Mouse (Mus musculus) layer of hippocampus, adult 9-11 months (tissue): ENCODE measurements around the gene Fads1.

ENCODE experiments used
- DNase-seq: peaks from one replicate; pipeline ENCODE4 v3.0.0; 2022

Gene Fads1

GRCm38 (mm10) chr19:10181225-10181624 is 1.5 kb upstream of the Fads1 start:
- peak; percentile 77 for DNase-seq

- no peak for DNase-seq
These were observed 546 bp upstream of the Fads1 start for GRCm38 (mm10) chr19:10182142-10182541.

- DNase-seq = peak; percentile 81
These were observed 753 bp downstream of the Fads1 start for GRCm38 (mm10) chr19:10183299-10183983.

- DNase-seq = no peak
These were observed 1.4 kb downstream of the Fads1 start for GRCm38 (mm10) chr19:10184096-10184495.

- no peak for DNase-seq
These were observed 3.2 kb downstream of the Fads1 start for GRCm38 (mm10) chr19:10185876-10186275.

- no peak for DNase-seq
These were observed 3.9 kb downstream of the Fads1 start for GRCm38 (mm10) chr19:10186569-10186968.

- peak; percentile 85 for DNase-seq
These were observed 5.7 kb downstream of the Fads1 start for GRCm38 (mm10) chr19:10188281-10188811.

- no peak for DNase-seq
These were observed 6.3 kb downstream of the Fads1 start for GRCm38 (mm10) chr19:10189022-10189421.

- DNase-seq = no peak
These were observed 7.3 kb downstream of the Fads1 start for GRCm38 (mm10) chr19:10189940-10190339.

- DNase-seq = peak; percentile 67
These were observed 8.1 kb downstream of the Fads1 start for GRCm38 (mm10) chr19:10190796-10191195.

GRCm38 (mm10) chr19:10191326-10191725 is 8.6 kb downstream of the Fads1 start:
- peak; percentile 69 for DNase-seq

- DNase-seq = no peak
These were observed 11.6 kb downstream of the Fads1 start for GRCm38 (mm10) chr19:10194337-10194736.

GRCm38 (mm10) chr19:10195252-10195651 is 12.6 kb downstream of the Fads1 start:
- no peak for DNase-seq

GRCm38 (mm10) chr19:10197130-10197529 is 14.4 kb downstream of the Fads1 start:
- no peak for DNase-seq

- DNase-seq = no peak
These were observed 15.6 kb downstream of the Fads1 start for GRCm38 (mm10) chr19:10198286-10198685.

- peak; percentile 75 for DNase-seq
These were observed 16.0 kb downstream of the Fads1 start for GRCm38 (mm10) chr19:10198723-10199122.

GRCm38 (mm10) chr19:10203146-10203847 is 20.6 kb downstream of the Fads1 start:
- DNase-seq = no peak

GRCm38 (mm10) chr19:10203848-10204615 is 21.3 kb downstream of the Fads1 start, which contains the start of the genes Tmem258 and Fen1:
Tmem258 (plus strand) TSS chr19:10204014.
Fen1 (minus strand) TSS chr19:10204169.
- peak; percentile 95 for DNase-seq

GRCm38 (mm10) chr19:10204616-10205001 is 21.9 kb downstream of the Fads1 start:
- peak; percentile 86 for DNase-seq

- no peak for DNase-seq
These were observed 22.4 kb downstream of the Fads1 start for GRCm38 (mm10) chr19:10205051-10205450.

- no peak for DNase-seq
These were observed 26.2 kb downstream of the Fads1 start for GRCm38 (mm10) chr19:10208851-10209250.

- no peak for DNase-seq
These were observed 28.2 kb downstream of the Fads1 start for GRCm38 (mm10) chr19:10210885-10211284.

GRCm38 (mm10) chr19:10213796-10214471 is 31.2 kb downstream of the Fads1 start:
- DNase-seq = no peak
